Mouse (Mus musculus) urinary bladder, postnatal 10 days (tissue): ENCODE results near the gene Rhbdd2.

ENCODE experiments used
- DNase-seq: peaks from one replicate; pipeline ENCODE4 v3.0.0; 2022; ENCODE audit warnings: low spot score

The Rhbdd2 gene

DNA sequence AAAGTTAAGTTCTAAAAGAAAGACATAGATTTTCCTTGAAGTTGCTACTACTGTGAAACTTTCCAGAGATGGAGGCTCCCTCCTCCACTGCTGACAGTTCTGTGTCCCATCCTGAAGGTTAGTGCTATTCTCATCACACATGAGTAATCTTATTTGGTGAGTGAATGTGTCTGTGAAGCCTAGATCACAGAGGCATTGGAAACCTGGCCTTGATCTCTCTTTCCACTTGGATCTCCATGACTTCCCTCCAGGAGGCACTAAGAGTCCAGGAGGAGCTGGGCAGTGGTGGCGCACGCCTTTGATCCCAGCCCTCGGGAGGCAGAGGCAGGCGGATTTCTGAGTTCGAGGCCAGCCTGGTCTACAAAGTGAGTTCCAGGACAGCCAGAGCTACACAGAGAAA is 49.6 kb downstream of the Rhbdd2 start:
- no peak for DNase-seq

GRCm38 (mm10) chr5:135682942-135683570 is 50.6 kb downstream of the Rhbdd2 start:
- no peak for DNase-seq

GRCm38 (mm10) chr5:135690401-135690800 is 58.0 kb downstream of the Rhbdd2 start:
- no peak for DNase-seq

GRCm38 (mm10) chr5:135691266-135691665 is 58.8 kb downstream of the Rhbdd2 start:
- no peak for DNase-seq

GRCm38 (mm10) chr5:135693281-135693853 is 60.9 kb downstream of the Rhbdd2 start:
- no peak for DNase-seq

GRCm38 (mm10) chr5:135695277-135695721 is 62.9 kb downstream of the Rhbdd2 start:
- DNase-seq = no peak
